Mouse (Mus musculus) ovary, adult 10 weeks (tissue): ENCODE measurements around the gene Supt3. TPM values are rescaled to one million over a fixed set of nuclear protein-coding genes. Genes with fewer than 3 reads are reported as not detected.

ENCODE experiments used
- polyA plus RNA-seq: library from polyadenylated mRNA; stranded (reverse); fragments of 350-450 nt; fragmentation: Illumina TruSeq; extraction: RNeasy Lipid Tissue Mini Kit (QIAGEN cat#74804); gene quantifications from one replicate; pipeline ENCODE4 v1.2.3, GENCODE M21; 2014

The Supt3 gene
- 43.5 TPM for polyA plus RNA-seq

GRCm38 (mm10) chr17:44776738-44777270 lies at the start of gene Supt3:
Gene Supt3 (plus strand): TSS chr17:44777152.

GRCm38 (mm10) chr17:44814508-44815175 lies 37.7 kb downstream of the Supt3 start, which contains the start of gene Runx2:
Gene Runx2 (minus strand): TSS chr17:44814797.

Other genes starting within 250 kb of the Supt3 start
- 8.4 TPM for gene Runx2, start 37.6 kb downstream of the Supt3 start, polyA plus RNA-seq